In the genomic region with DNA sequence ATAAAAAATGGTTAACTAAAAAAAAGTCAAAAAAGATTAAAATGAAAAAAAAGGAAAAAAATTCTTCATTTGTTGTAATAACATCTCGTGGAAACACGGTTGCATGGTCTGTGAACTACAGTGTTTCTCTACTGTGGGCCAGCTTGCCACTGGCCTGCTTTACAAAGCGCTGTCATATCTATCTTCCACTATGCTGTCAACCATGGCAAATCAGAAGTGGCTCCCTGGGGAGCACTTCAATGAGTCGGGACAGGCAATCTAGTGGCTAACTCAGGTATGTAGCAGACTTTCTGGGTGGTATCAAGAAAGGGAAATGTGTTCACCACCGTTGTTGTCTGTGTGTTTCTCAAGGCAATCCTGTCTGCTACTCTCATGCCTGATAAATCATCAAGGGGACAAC, we compare ENCODE assay signal across 12 mouse cellular contexts. TPM values are rescaled to one million over a fixed set of nuclear protein-coding genes. Genes with fewer than 3 reads are reported as not detected.
DNase-seq lines count a peak whose midpoint lies in the region; ATAC-seq and TF ChIP-seq lines count a peak whose summit lies in the region.
"Had no signal": no experiment of that assay in that cellular context is flagged by ENCODE, and none has a peak within 500 bp of the region (broad histone marks: within the 10 kb centered on the region; RNA-seq: fewer than 3 reads in every experiment).

No protein-coding gene starts in this region.

- no peaks in the 10 kb centered on the region for H3K27me3 ChIP-seq in heart, embryonic 16.5 days (ENCODE audit: control insufficient read depth, insufficient read depth, low read length)
- H3K27me3 ChIP-seq in heart, adult 2 months (ENCODE audit: control insufficient read depth, insufficient read depth, low read length): no peaks in the 10 kb centered on the region
- no peaks in the 10 kb centered on the region for H3K27me3 ChIP-seq in midbrain, embryonic 14.5 days (ENCODE audit: control insufficient read depth, insufficient read depth, low read length)
- no peaks in the 10 kb centered on the region for H3K27me3 ChIP-seq in midbrain, embryonic 10.5 days (ENCODE audit: low read depth, poor library complexity, severe bottlenecking)
- no peaks in the 10 kb centered on the region for H3K27me3 ChIP-seq in limb, embryonic 15.5 days
- no peaks in the 10 kb centered on the region for H3K27me3 ChIP-seq in forebrain, postnatal 0 days (ENCODE audit: insufficient read depth, low read length)
- H3K27me3 ChIP-seq: liver, embryonic 15.5 days had no signal

- ATAC-seq in heart, embryonic 16.5 days (replicated peaks; ENCODE audit: extremely low read depth, insufficient read depth, low FRiP score): no peak
- ATAC-seq in midbrain, embryonic 14.5 days (ENCODE audit: low FRiP score, low TSS enrichment): no peak
- ATAC-seq in limb, embryonic 15.5 days (ENCODE audit: insufficient number of reproducible peaks, low FRiP score, low TSS enrichment, low read depth): no peak
- ATAC-seq in forebrain, postnatal 0 days: no peak

- H3K4me3 ChIP-seq in heart, embryonic 16.5 days (ENCODE audit: low read length): no peak overlapping the region
- H3K4me3 ChIP-seq in heart, adult 2 months: no peak overlapping the region
- no peak overlapping the region for H3K4me3 ChIP-seq in midbrain, embryonic 14.5 days (replicated peaks; ENCODE audit: low read depth, low read length)
- H3K4me3 ChIP-seq in midbrain, embryonic 10.5 days: no peak overlapping the region
- no peak overlapping the region for H3K4me3 ChIP-seq in limb, embryonic 15.5 days
- no peak overlapping the region for H3K4me3 ChIP-seq in forebrain, postnatal 0 days (ENCODE audit: low read depth, low read length)
- H3K4me3 ChIP-seq: forebrain, embryonic 10.5 days; liver, embryonic 15.5 days had no signal

- H3K9me3 ChIP-seq in heart, embryonic 16.5 days (replicated peaks; ENCODE audit: control insufficient read depth, low read length): no peaks in the 10 kb centered on the region
- H3K9me3 ChIP-seq in midbrain, embryonic 14.5 days (ENCODE audit: control insufficient read depth, low read length): no peaks in the 10 kb centered on the region
- no peaks in the 10 kb centered on the region for H3K9me3 ChIP-seq in midbrain, embryonic 10.5 days (replicated peaks)
- H3K9me3 ChIP-seq in limb, embryonic 15.5 days: no peaks in the 10 kb centered on the region
- no peaks in the 10 kb centered on the region for H3K9me3 ChIP-seq in forebrain, postnatal 0 days (ENCODE audit: low read length)
- H3K9me3 ChIP-seq: forebrain, embryonic 10.5 days; liver, embryonic 15.5 days had no signal

- H3K9ac ChIP-seq in heart, embryonic 16.5 days (ENCODE audit: low read length): no peak overlapping the region
- H3K9ac ChIP-seq in heart, adult 2 months (ENCODE audit: low read depth, low read length): no peak overlapping the region
- H3K9ac ChIP-seq in midbrain, embryonic 14.5 days (replicated peaks; ENCODE audit: low read length): no peak overlapping the region
- H3K9ac ChIP-seq in limb, embryonic 15.5 days: no peak overlapping the region
- no peak overlapping the region for H3K9ac ChIP-seq in forebrain, postnatal 0 days
- H3K9ac ChIP-seq: liver, embryonic 15.5 days had no signal

- 58% methylated on average over 5 of the region's 5 CpGs for WGBS in heart, embryonic 16.5 days
- WGBS in heart, adult 2 months: 64% methylated on average over 5 of the region's 5 CpGs
- WGBS in midbrain, embryonic 14.5 days: 65% methylated on average over 5 of the region's 5 CpGs
- 88% methylated on average over 5 of the region's 5 CpGs for WGBS in midbrain, embryonic 10.5 days
- WGBS in limb, embryonic 15.5 days: 72% methylated on average over 5 of the region's 5 CpGs
- WGBS in forebrain, postnatal 0 days: 86% methylated on average over 5 of the region's 5 CpGs

- H3K79me2 ChIP-seq in heart, adult 2 months (replicated peaks; ENCODE audit: control insufficient read depth, insufficient read depth, low read length): no peaks in the 10 kb centered on the region

- intact Hi-C loops in heart, adult 2 months (cut with DNase I): no loop called here

- DNase-seq in embryo, embryonic 10 days (ENCODE audit: low spot score): peak; percentile 36
- no peak for DNase-seq in embryo, embryonic 9.5 days (ENCODE audit: extremely low spot score)
- DNase-seq in heart, adult 2 months: no peak
- peak; percentile 36 for DNase-seq in midbrain, embryonic 14.5 days
- DNase-seq in midbrain, embryonic 10.5 days (ENCODE audit: low spot score): no peak
- DNase-seq in forebrain, postnatal 0 days: no peak
- DNase-seq: adrenal gland, postnatal 14 days had no signal

- no peak for TF ChIP-seq CTCF in heart, adult 2 months (IDR thresholded peaks at IDR 0.05)
- no peak for TF ChIP-seq CTCF in forebrain, postnatal 0 days (IDR thresholded peaks at IDR 0.05; ENCODE audit: low read depth)

- H3K36me3 ChIP-seq in heart, embryonic 16.5 days (ENCODE audit: control insufficient read depth, insufficient read depth): peaks cover 54% of the 10 kb centered on the region
- peaks cover 2% of the 10 kb centered on the region; the same call in 1 of the 2 replicates for H3K36me3 ChIP-seq in heart, adult 2 months (ENCODE audit: control insufficient read depth, insufficient read depth, low read length)
- H3K36me3 ChIP-seq in midbrain, embryonic 14.5 days (ENCODE audit: control insufficient read depth, insufficient read depth, low read length): peaks cover 22% of the 10 kb centered on the region
- peaks cover 80% of the 10 kb centered on the region for H3K36me3 ChIP-seq in midbrain, embryonic 10.5 days
- peaks cover 56% of the 10 kb centered on the region for H3K36me3 ChIP-seq in limb, embryonic 15.5 days
- peaks cover 14% of the 10 kb centered on the region; the same call in 1 of the 2 replicates for H3K36me3 ChIP-seq in forebrain, postnatal 0 days (ENCODE audit: insufficient read depth)

- H3K4me1 ChIP-seq in heart, embryonic 16.5 days (ENCODE audit: control insufficient read depth, insufficient read depth, low read length): peaks cover 14% of the 10 kb centered on the region
- H3K4me1 ChIP-seq in heart, adult 2 months (ENCODE audit: control insufficient read depth, insufficient read depth, low read length): no peaks in the 10 kb centered on the region; the same call in 1 of the 2 replicates
- no peaks in the 10 kb centered on the region for H3K4me1 ChIP-seq in midbrain, embryonic 14.5 days (ENCODE audit: control insufficient read depth, insufficient read depth, low read length)
- peaks cover 8% of the 10 kb centered on the region; the same call in 1 of the 2 replicates for H3K4me1 ChIP-seq in midbrain, embryonic 10.5 days
- H3K4me1 ChIP-seq in limb, embryonic 15.5 days: peaks cover 9% of the 10 kb centered on the region; the same call in 1 of the 2 replicates
- no peaks in the 10 kb centered on the region for H3K4me1 ChIP-seq in forebrain, postnatal 0 days (ENCODE audit: insufficient read depth)

- no peak for TF ChIP-seq EP300 in heart, adult 2 months (IDR thresholded peaks at IDR 0.05; ENCODE audit: insufficient read depth, low read depth, low read length)

- no peak for TF ChIP-seq POLR2A in heart, adult 2 months (IDR thresholded peaks at IDR 0.05; ENCODE audit: insufficient read depth, low read depth, low read length)

- peak overlapping the region; percentile 63 for H3K27ac ChIP-seq in heart, embryonic 16.5 days (ENCODE audit: low read length)
- H3K27ac ChIP-seq in heart, adult 2 months: no peak overlapping the region; the same call in 1 of the 2 replicates
- no peak overlapping the region for H3K27ac ChIP-seq in midbrain, embryonic 14.5 days (replicated peaks; ENCODE audit: low read depth, low read length)
- H3K27ac ChIP-seq in midbrain, embryonic 10.5 days (replicated peaks): no peak overlapping the region
- H3K27ac ChIP-seq in limb, embryonic 15.5 days: peak overlapping the region; percentile 50; the same call in 1 of the 2 replicates
- H3K27ac ChIP-seq in forebrain, postnatal 0 days (ENCODE audit: low read depth, low read length): no peak overlapping the region
- H3K27ac ChIP-seq: forebrain, embryonic 10.5 days; liver, embryonic 15.5 days had no signal

- H3K4me2 ChIP-seq in heart, embryonic 16.5 days (ENCODE audit: low read depth, low read length): no peak overlapping the region
- no peak overlapping the region for H3K4me2 ChIP-seq in midbrain, embryonic 14.5 days (ENCODE audit: low read length)
- no peak overlapping the region for H3K4me2 ChIP-seq in limb, embryonic 15.5 days
- no peak overlapping the region for H3K4me2 ChIP-seq in forebrain, postnatal 0 days (ENCODE audit: low read depth)
- H3K4me2 ChIP-seq: liver, embryonic 15.5 days had no signal

RNA-seq across cellular contexts. Expression of gene Ddc, which starts 33.7 kb away (rescaled TPM):
- 112 TPM in 2 replicates for polyA plus RNA-seq in heart, embryonic 16.5 days (2015; fragmentation: Nextera tagmentation; extraction: Ambion mirVana)
- total RNA-seq in heart, adult 2 months (2021): 1 to 10 TPM in 1 of 2 experiments, under 1 TPM in 1; 0.91 to 1.3 TPM
- 2.3 and 4.4 TPM in 2 replicates for polyA plus RNA-seq in heart, adult 2 months (2012; rRNA removed)
- polyA plus RNA-seq in midbrain, embryonic 14.5 days (2014; fragmentation: Nextera tagmentation; extraction: Ambion mirVana): 24.0 and 25.3 TPM in 2 replicates
- 13.6 and 15.8 TPM in 2 replicates for polyA plus RNA-seq in midbrain, embryonic 10.5 days (2016; fragmentation: Nextera tagmentation; extraction: Ambion mirVana)
- 17.6 and 35.9 TPM in 2 replicates for polyA plus RNA-seq in limb, embryonic 15.5 days (2015; fragmentation: Nextera tagmentation; extraction: Ambion mirVana)
- 7.2 and 13.6 TPM in 2 replicates for total RNA-seq in forebrain, postnatal 0 days (2014; rRNA removed)
- 5.6 and 8.6 TPM in 2 replicates for polyA plus RNA-seq in forebrain, postnatal 0 days (2015; fragmentation: Nextera tagmentation; extraction: Ambion mirVana)
- total RNA-seq: megakaryocyte progenitor cell, adult 5-6 weeks had no signal

Comparison
In these comparisons a context has a peak if more than half of its experiments do, and no peak if none do; other contexts are left out.
1. DNase-seq: peak in embryo, embryonic 10 days (single experiment) and midbrain, embryonic 14.5 days (single experiment); none in embryo, embryonic 9.5 days (single experiment), heart, adult 2 months (0 of 2), midbrain, embryonic 10.5 days (single experiment) and forebrain, postnatal 0 days (single experiment).
2. H3K27ac ChIP-seq: peak in heart, embryonic 16.5 days (single experiment) and limb, embryonic 15.5 days (single experiment); none in heart, adult 2 months (single experiment), midbrain, embryonic 14.5 days (single experiment), midbrain, embryonic 10.5 days (single experiment) and forebrain, postnatal 0 days (single experiment).